ENCODE assay signal across 8 mouse cellular contexts in genomic region chr16:29761779-29762277, GRCm38 (mm10).
DNase-seq lines count a peak whose midpoint lies in the region; ATAC-seq and TF ChIP-seq lines count a peak whose summit lies in the region.
"Had no signal": no experiment of that assay in that cellular context is flagged by ENCODE, and none has a peak within 500 bp of the region (broad histone marks: within the 10 kb centered on the region; RNA-seq: fewer than 3 reads in every experiment).

No protein-coding gene starts in this region.

- H3K4me1 ChIP-seq in forebrain, postnatal 0 days (ENCODE audit: insufficient read depth) = no peaks in the 10 kb centered on the region

- peak; percentile 70 for ATAC-seq in forebrain, postnatal 0 days
- ATAC-seq in CD4-positive, CD25-positive, alpha-beta regulatory T cell, adult 4 months = no peak

- H3K9me3 ChIP-seq in forebrain, postnatal 0 days (ENCODE audit: low read length) = no peaks in the 10 kb centered on the region
- H3K9me3 ChIP-seq: liver, embryonic 13.5 days had no signal

- 34% methylated on average over 6 of the region's 6 CpGs for WGBS in forebrain, postnatal 0 days

- intact Hi-C loops in heart, postnatal 36 days (cut with DNase I) = loop anchor here (2.0 kb wide), 1 partner anchor 53 kb away; no protein-coding TSS in a partner anchor

- H3K4me2 ChIP-seq in forebrain, postnatal 0 days (ENCODE audit: low read depth) = no peak overlapping the region
- H3K4me2 ChIP-seq: liver, embryonic 13.5 days had no signal

- no peak overlapping the region for H3K4me3 ChIP-seq in forebrain, postnatal 0 days (ENCODE audit: low read depth, low read length)
- H3K4me3 ChIP-seq: liver, embryonic 13.5 days had no signal

- no peaks in the 10 kb centered on the region for H3K27me3 ChIP-seq in forebrain, postnatal 0 days (ENCODE audit: insufficient read depth, low read length)

- H3K27ac ChIP-seq in forebrain, postnatal 0 days (ENCODE audit: low read depth, low read length) = no peak overlapping the region
- H3K27ac ChIP-seq: liver, embryonic 13.5 days had no signal

- no peak for TF ChIP-seq CTCF in forebrain, postnatal 0 days (IDR thresholded peaks at IDR 0.05; ENCODE audit: low read depth)

- H3K36me3 ChIP-seq in forebrain, postnatal 0 days (ENCODE audit: insufficient read depth) = no peaks in the 10 kb centered on the region
- H3K36me3 ChIP-seq: liver, embryonic 13.5 days had no signal

- no peak overlapping the region for H3K9ac ChIP-seq in forebrain, postnatal 0 days
- H3K9ac ChIP-seq: liver, embryonic 13.5 days had no signal

- peak; percentile 75 for DNase-seq in urinary bladder, postnatal 14 days (ENCODE audit: low spot score)
- DNase-seq in urinary bladder, adult 2 months (ENCODE audit: low spot score) = no peak
- peak; percentile 32 for DNase-seq in forebrain, postnatal 0 days
- DNase-seq in heart, postnatal 36 days = peak; percentile 81 to 85
- DNase-seq in lung, postnatal 36 days = peak; percentile 79
- DNase-seq in Muller cell, postnatal 12 days (ENCODE audit: inconsistent ontology term) = no peak
- DNase-seq: liver, embryonic 13.5 days had no signal

Comparison
In these comparisons a context has a peak if more than half of its experiments do, and no peak if none do; other contexts are left out.
1. DNase-seq: peak in urinary bladder, postnatal 14 days (single experiment), forebrain, postnatal 0 days (single experiment), heart, postnatal 36 days (2 of 2) and lung, postnatal 36 days (single experiment); none in urinary bladder, adult 2 months (single experiment) and Muller cell, postnatal 12 days (single experiment).